Mouse (Mus musculus) cerebellum, adult 2 months (tissue): ENCODE data around the gene Amt. TPM values are rescaled to one million over a fixed set of nuclear protein-coding genes. Genes with fewer than 3 reads are reported as not detected.

Experiments used
- DNase-seq, 2 experiments: peaks; one replicate each; pipeline ENCODE4 v3.0.0; 2021
- H3K27ac ChIP-seq: fragments of 200-500 bp; 2 replicates; pipeline ENCODE4 v1.5.1; 2012; ENCODE audit warnings: low read length, control low read depth, inconsistent platforms; ENCODE audit not compliant: insufficient read depth
- H3K27me3 ChIP-seq: fragments of 200-500 bp; 2 replicates; pipeline ENCODE4 v1.6.1; 2012; ENCODE audit warnings: inconsistent platforms, mild to moderate bottlenecking, low read length, moderate library complexity; ENCODE audit not compliant: control insufficient read depth, insufficient read depth
- H3K4me1 ChIP-seq: fragments of 200-500 bp; 2 replicates; pipeline ENCODE4 v1.6.1; 2011; ENCODE audit warnings: low read length; ENCODE audit not compliant: control insufficient read depth, insufficient read depth
- H3K4me3 ChIP-seq: fragments of 200-500 bp; replicated peaks from 2 replicates; pipeline ENCODE3; 2011; ENCODE audit warnings: mild to moderate bottlenecking, low read depth, low read length, control low read depth; ENCODE audit not compliant: insufficient read depth
- CTCF ChIP-seq: fragments of 200-500 bp; IDR thresholded peaks from 2 replicates; pipeline ENCODE4 v1.5.1; 2011; ENCODE audit warnings: low read depth, mild to moderate bottlenecking, control low read depth, low read length, moderate library complexity, borderline replicate concordance; ENCODE audit not compliant: insufficient read depth
- POLR2A ChIP-seq: fragments of 200-500 bp; IDR thresholded peaks from 2 replicates; pipeline ENCODE4 v1.6.1; 2011; ENCODE audit warnings: low read length, control low read depth, borderline replicate concordance; ENCODE audit not compliant: insufficient read depth
- WGBS: fragments of 180-500 bp; shearing (Covaris S2); methylation state at CpG from one replicate; pipeline ENCODE4 v1.1.7; 2018; 5-methylcytosine and 5-hydroxymethylcytosine counted together
- polyA plus RNA-seq: library from polyadenylated mRNA; depleted of rRNA; stranded (reverse); fragments of >200 nt; gene quantifications from 2 replicates; pipeline ENCODE4 v1.2.3, GENCODE M21; 2012; rRNA removed

The Amt gene
- 63.2 and 64.2 TPM in 2 replicates for polyA plus RNA-seq

- DNase-seq, result peak; percentile 58 to 61
- no peak within 1 kb of the TSS for H3K27ac ChIP-seq
- no peaks in the 10 kb centered on the region for H3K27me3 ChIP-seq
- H3K4me1 ChIP-seq, result peaks cover 4% of the 10 kb centered on the region; the same call in 1 of the 2 replicates
- 22% methylated on average over 18 of the region's 18 CpGs for WGBS
- H3K4me3 ChIP-seq, result peak within 1 kb of the TSS; percentile 61
- TF ChIP-seq CTCF (no peak), POLR2A (peak; percentile 29; the same call in 1 of the 2 replicates)
These were observed at the start of gene Amt for GRCm38 (mm10) chr9:108296453-108297355. Gene Amt (plus strand): TSS chr9:108296853.

DNA sequence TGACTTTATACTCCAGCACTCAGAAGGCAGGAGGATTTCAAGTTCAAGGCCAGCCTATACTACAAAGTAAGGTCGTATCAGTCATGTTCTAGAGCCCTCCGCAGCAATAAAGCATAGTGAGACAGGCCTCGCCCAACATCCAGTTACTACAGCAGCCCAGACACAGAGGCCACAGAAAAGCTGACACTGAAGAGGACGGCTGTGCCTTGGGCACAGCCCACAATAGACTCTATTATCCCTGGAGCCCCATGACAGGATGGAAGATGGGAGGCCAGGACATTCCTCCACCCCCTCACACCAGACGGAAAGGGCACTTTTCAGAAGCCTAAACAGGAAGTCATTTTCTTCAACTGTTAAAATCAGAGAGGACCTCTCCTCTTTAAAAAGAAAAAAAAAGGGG is 47.7 kb upstream of the Amt start:
- WGBS, result 68% methylated on average over 5 of the region's 5 CpGs
- no peak for DNase-seq
- Histone ChIP-seq H3K27me3 (no peaks in the 10 kb centered on the region), H3K4me3 (no peak overlapping the region), H3K27ac (no peak overlapping the region), H3K4me1 (no peaks in the 10 kb centered on the region)
- TF ChIP-seq POLR2A (no peak), CTCF (no peak)

DNA sequence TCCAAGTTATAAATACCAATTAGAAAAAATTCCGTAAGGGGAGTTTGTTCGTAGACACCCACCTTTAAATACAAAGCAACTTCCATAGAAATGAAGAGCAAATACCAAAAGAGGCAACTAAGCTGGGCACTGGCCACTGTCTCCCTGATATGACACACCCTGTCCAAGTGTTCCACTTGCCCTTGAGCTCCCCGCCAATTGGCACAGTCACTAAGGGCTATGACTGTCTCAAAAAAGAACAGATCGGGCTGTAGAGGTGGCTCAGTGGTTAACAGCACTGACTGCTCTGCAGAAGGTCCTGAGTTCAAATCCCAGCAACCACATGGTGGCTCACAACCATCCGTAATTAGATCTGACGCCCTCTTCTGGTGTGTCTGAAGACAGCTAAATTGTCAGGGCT is 44.8 kb upstream of the Amt start:
- no peaks in the 10 kb centered on the region for H3K27me3 ChIP-seq
- no peak for TF ChIP-seq POLR2A
- TF ChIP-seq CTCF, result no peak
- no peaks in the 10 kb centered on the region for H3K4me1 ChIP-seq
- WGBS, result 82% methylated on average over 6 of the region's 6 CpGs
- no peak for DNase-seq
- no peak overlapping the region for H3K27ac ChIP-seq
- H3K4me3 ChIP-seq, result no peak overlapping the region

- no peak for TF ChIP-seq CTCF
- no peak for TF ChIP-seq POLR2A
- Histone ChIP-seq H3K4me1 (no peaks in the 10 kb centered on the region), H3K27me3 (no peaks in the 10 kb centered on the region), H3K4me3 (no peak overlapping the region), H3K27ac (no peak overlapping the region)
- no peak for DNase-seq
- WGBS, result 96% methylated on average over 7 of the region's 7 CpGs
These were observed 43.9 kb upstream of the Amt start for GRCm38 (mm10) chr9:108252766-108253165.

DNA sequence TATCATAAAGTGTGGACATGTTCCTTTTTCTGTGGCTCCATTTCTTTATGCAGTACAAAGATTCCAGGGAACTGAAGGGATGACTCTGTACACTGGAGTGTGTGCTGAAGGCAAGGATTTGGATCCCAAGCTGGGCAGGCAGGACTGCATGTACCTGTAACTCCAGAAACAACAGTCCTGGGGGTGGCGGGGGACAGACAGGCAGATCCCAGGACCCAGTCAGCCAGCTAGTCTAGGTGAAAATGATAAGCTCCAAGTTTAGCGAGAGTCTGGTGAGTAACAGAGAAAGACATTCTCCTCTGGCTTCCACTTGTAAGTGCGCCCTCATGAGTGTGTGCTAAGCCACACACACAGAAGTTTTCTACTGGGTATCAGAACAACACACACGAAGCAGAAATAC is 36.1 kb upstream of the Amt start:
- Histone ChIP-seq H3K4me3 (no peak overlapping the region), H3K27me3 (no peaks in the 10 kb centered on the region), H3K27ac (no peak overlapping the region), H3K4me1 (peaks cover 9% of the 10 kb centered on the region; the same call in 1 of the 2 replicates)
- DNase-seq, result no peak
- 82% methylated on average over 4 of the region's 4 CpGs for WGBS
- TF ChIP-seq POLR2A, result no peak
- no peak for TF ChIP-seq CTCF

- Histone ChIP-seq H3K4me1 (peaks cover 9% of the 10 kb centered on the region; the same call in 1 of the 2 replicates), H3K27ac (no peak overlapping the region), H3K27me3 (no peaks in the 10 kb centered on the region), H3K4me3 (peak overlapping the region; percentile 35)
- TF ChIP-seq CTCF (no peak), POLR2A (no peak)
- peak in 1 of 2 experiments; percentile 21 for DNase-seq
- 27% methylated on average over 7 of the region's 7 CpGs for WGBS
These were observed 34.8 kb upstream of the Amt start for GRCm38 (mm10) chr9:108261865-108262264.

GRCm38 (mm10) chr9:108262494-108263049 is 34.1 kb upstream of the Amt start:
- Histone ChIP-seq H3K27ac (no peak overlapping the region; the same call in 1 of the 2 replicates), H3K27me3 (no peaks in the 10 kb centered on the region), H3K4me3 (peak overlapping the region; percentile 64), H3K4me1 (peaks cover 9% of the 10 kb centered on the region; the same call in 1 of the 2 replicates)
- no peak for DNase-seq
- TF ChIP-seq CTCF (no peak), POLR2A (no peak)
- 34% methylated on average over 11 of the region's 11 CpGs for WGBS
